Mouse (Mus musculus) limb, embryonic 14.5 days (tissue): ENCODE results near the gene P2rx4. TPM values are rescaled to one million over a fixed set of nuclear protein-coding genes. Genes with fewer than 3 reads are reported as not detected.

ENCODE experiments used
- ATAC-seq: fragments of 200-750 bp; cut with Nextera tagmentation; 2 replicates; pipeline ENCODE4 v1.8.0; 2017; ENCODE audit warnings: low read depth, moderate number of reproducible peaks, moderate TSS enrichment; ENCODE audit not compliant: low FRiP score
- DNase-seq: peaks from one replicate; pipeline ENCODE4 v3.0.0-alpha.2; 2015; ENCODE audit warnings: low spot score
- H3K27ac ChIP-seq: fragments of 300-500 bp; sonication (generic); replicated peaks from 2 replicates; pipeline ENCODE4 v1.5.1; 2014; ENCODE audit warnings: low read depth, mild to moderate bottlenecking, low read length, moderate library complexity, mixed read lengths
- H3K27me3 ChIP-seq: fragments of 300-500 bp; sonication (generic); 2 replicates; pipeline ENCODE4 v1.6.1; 2014; ENCODE audit warnings: low read length, mixed read lengths; ENCODE audit not compliant: control insufficient read depth, insufficient read depth
- H3K36me3 ChIP-seq: fragments of 300-500 bp; sonication (generic); 2 replicates; pipeline ENCODE4 v1.6.1; 2014; ENCODE audit warnings: mild to moderate bottlenecking, low read length, moderate library complexity, mixed read lengths; ENCODE audit not compliant: control insufficient read depth, insufficient read depth
- H3K4me1 ChIP-seq: fragments of 300-500 bp; sonication (generic); 2 replicates; pipeline ENCODE4 v1.6.1; 2014; ENCODE audit warnings: antibody characterized with exemption, low read length, mixed read lengths; ENCODE audit not compliant: control insufficient read depth, insufficient read depth
- H3K4me2 ChIP-seq: fragments of 300-500 bp; sonication (generic); replicated peaks from 2 replicates; pipeline ENCODE4 v1.6.1; 2014; ENCODE audit warnings: low read depth, mild to moderate bottlenecking, low read length, moderate library complexity; ENCODE audit not compliant: severe bottlenecking
- H3K4me3 ChIP-seq: fragments of 300-500 bp; sonication (generic); replicated peaks from 2 replicates; pipeline ENCODE4 v1.5.1; 2014; ENCODE audit warnings: low read length
- H3K9ac ChIP-seq: fragments of 300-500 bp; sonication (generic); 2 replicates; pipeline ENCODE4 v1.6.1; 2014; ENCODE audit warnings: mild to moderate bottlenecking, low read depth, low read length, moderate library complexity; ENCODE audit not compliant: severe bottlenecking
- H3K9me3 ChIP-seq: fragments of 300-500 bp; sonication (generic); 2 replicates; pipeline ENCODE4 v1.6.1; 2016; ENCODE audit warnings: low read length; ENCODE audit not compliant: control insufficient read depth
- POLR2A ChIP-seq: fragments of 200-500 bp; IDR thresholded peaks from 2 replicates; pipeline ENCODE4 v1.8.0; 2012; ENCODE audit warnings: inconsistent platforms, mild to moderate bottlenecking, moderate library complexity, borderline replicate concordance; ENCODE audit not compliant: insufficient read depth, insufficient read length; ENCODE audit errors: extremely low read depth
- whole genome bisulfite sequencing: fragments of 180-500 bp; shearing (Covaris S2); extraction: QIAGEN DNeasy Blood & Tissue Kit; methylation state at CpG from one replicate; pipeline ENCODE4 v1.1.7; 2014; 5-methylcytosine and 5-hydroxymethylcytosine counted together
- polyA plus RNA-seq, 2 experiments: library from polyadenylated mRNA; depleted of rRNA in 1 of 2; stranded (reverse) in 1 of 2; unstranded in 1 of 2; fragments of >200 nt; fragmentation: Nextera tagmentation in 1 of 2; extraction: Ambion mirVana in 1 of 2; gene quantifications; 2 replicates each; pipeline versions ENCODE4 v1.2.1 to v1.2.3; 2012 to 2014

Gene P2rx4
- polyA plus RNA-seq, 2 experiments = 18.2 to 21.0 TPM

- no peak overlapping the region for H3K9ac ChIP-seq
- no peaks in the 10 kb centered on the region for H3K27me3 ChIP-seq
- no peaks in the 10 kb centered on the region for H3K4me1 ChIP-seq
- no peak for TF ChIP-seq POLR2A
- H3K4me3 ChIP-seq = no peak overlapping the region
- H3K4me2 ChIP-seq = no peak overlapping the region
- no peak for ATAC-seq
- no peaks in the 10 kb centered on the region for H3K9me3 ChIP-seq
- no peak overlapping the region for H3K27ac ChIP-seq
- H3K36me3 ChIP-seq = peaks cover 47% of the 10 kb centered on the region
- WGBS = 80% methylated on average over 6 of the region's 6 CpGs
- no peak for DNase-seq
Measured at GRCm38 (mm10) chr5:122756144-122756543, 48.8 kb downstream of the P2rx4 start.

- ATAC-seq (no peak), DNase-seq (no peak)
- H3K4me3 ChIP-seq = no peak overlapping the region
- no peak for TF ChIP-seq POLR2A
- no peaks in the 10 kb centered on the region for H3K27me3 ChIP-seq
- WGBS = 91% methylated on average over 7 of the region's 7 CpGs
- no peaks in the 10 kb centered on the region for H3K4me1 ChIP-seq
- no peak overlapping the region for H3K9ac ChIP-seq
- no peak overlapping the region for H3K27ac ChIP-seq
- H3K36me3 ChIP-seq = peaks cover 47% of the 10 kb centered on the region
- no peaks in the 10 kb centered on the region for H3K9me3 ChIP-seq
- H3K4me2 ChIP-seq = no peak overlapping the region
Measured at GRCm38 (mm10) chr5:122756680-122757079, 49.3 kb downstream of the P2rx4 start.

GRCm38 (mm10) chr5:122763271-122764031 is 56.1 kb downstream of the P2rx4 start:
- H3K9ac ChIP-seq = no peak overlapping the region
- H3K36me3 ChIP-seq = peaks cover 10% of the 10 kb centered on the region
- H3K4me2 ChIP-seq = no peak overlapping the region
- H3K27ac ChIP-seq = no peak overlapping the region
- H3K27me3 ChIP-seq = no peaks in the 10 kb centered on the region
- no peak overlapping the region for H3K4me3 ChIP-seq
- no peak for ATAC-seq
- DNase-seq = no peak
- H3K9me3 ChIP-seq = no peaks in the 10 kb centered on the region
- TF ChIP-seq POLR2A = no peak
- no peaks in the 10 kb centered on the region for H3K4me1 ChIP-seq
- 83% methylated on average over 24 of the region's 29 CpGs for WGBS

GRCm38 (mm10) chr5:122764032-122764464 is 56.7 kb downstream of the P2rx4 start:
- Histone ChIP-seq H3K27ac (no peak overlapping the region), H3K4me1 (no peaks in the 10 kb centered on the region), H3K9ac (no peak overlapping the region), H3K4me2 (no peak overlapping the region), H3K9me3 (no peaks in the 10 kb centered on the region), H3K27me3 (no peaks in the 10 kb centered on the region), H3K4me3 (no peak overlapping the region), H3K36me3 (peaks cover 4% of the 10 kb centered on the region; the same call in 1 of the 2 replicates)
- 59% methylated on average over 10 of the region's 10 CpGs for WGBS
- ATAC-seq (no peak), DNase-seq (no peak)
- TF ChIP-seq POLR2A = no peak

GRCm38 (mm10) chr5:122767283-122767682 is 59.9 kb downstream of the P2rx4 start:
- no peak for ATAC-seq
- 95% methylated on average over 11 of the region's 11 CpGs for WGBS
- no peak for TF ChIP-seq POLR2A
- Histone ChIP-seq H3K27ac (no peak overlapping the region), H3K4me2 (no peak overlapping the region), H3K4me1 (peaks cover 11% of the 10 kb centered on the region), H3K9ac (no peak overlapping the region), H3K4me3 (no peak overlapping the region), H3K36me3 (0 out of 2 replicates have a peak, but pooled peaks cover 2% of the 10 kb centered on the region), H3K27me3 (no peaks in the 10 kb centered on the region), H3K9me3 (no peaks in the 10 kb centered on the region)
- DNase-seq = no peak
